Mouse (Mus musculus) neural tube, embryonic 15.5 days (tissue): ENCODE results near the gene Tmod1. TPM values are rescaled to one million over a fixed set of nuclear protein-coding genes. Genes with fewer than 3 reads are reported as not detected.

Source experiments
- ATAC-seq: fragments of 200-750 bp; cut with Nextera tagmentation; 2 replicates; pipeline ENCODE4 v1.8.0; 2017; ENCODE audit warnings: mild to moderate bottlenecking, moderate TSS enrichment, moderate library complexity; ENCODE audit not compliant: low FRiP score
- H3K27ac ChIP-seq: fragments of 300-500 bp; sonication (generic); replicated peaks from 2 replicates; pipeline ENCODE4 v1.5.1; 2015; ENCODE audit warnings: mild to moderate bottlenecking, inconsistent platforms
- H3K27me3 ChIP-seq: fragments of 300-500 bp; sonication (generic); replicated peaks from 2 replicates; pipeline ENCODE4 v1.6.1; 2015; ENCODE audit warnings: inconsistent platforms
- H3K36me3 ChIP-seq: fragments of 300-500 bp; sonication (generic); 2 replicates; pipeline ENCODE4 v1.6.1; 2015; ENCODE audit warnings: inconsistent platforms
- H3K4me1 ChIP-seq: fragments of 300-500 bp; sonication (generic); 2 replicates; pipeline ENCODE4 v1.6.1; 2015; ENCODE audit warnings: inconsistent platforms
- H3K4me2 ChIP-seq: fragments of 300-500 bp; sonication (generic); 2 replicates; pipeline ENCODE4 v1.6.1; 2015; ENCODE audit warnings: inconsistent platforms, mild to moderate bottlenecking, moderate library complexity
- H3K4me3 ChIP-seq: fragments of 300-500 bp; sonication (generic); replicated peaks from 2 replicates; pipeline ENCODE4 v1.5.1; 2015; ENCODE audit warnings: mild to moderate bottlenecking, inconsistent platforms
- H3K9ac ChIP-seq: fragments of 300-500 bp; sonication (generic); replicated peaks from 2 replicates; pipeline ENCODE4 v1.6.1; 2015; ENCODE audit warnings: mild to moderate bottlenecking, inconsistent platforms
- H3K9me3 ChIP-seq: fragments of 300-500 bp; sonication (generic); replicated peaks from 2 replicates; pipeline ENCODE4 v1.6.1; 2016; ENCODE audit warnings: inconsistent platforms
- WGBS: fragments of 180-500 bp; shearing (Covaris S2); methylation state at CpG from one replicate; pipeline ENCODE4 v1.1.7; 2015; ENCODE audit warnings: mixed read lengths; 5-methylcytosine and 5-hydroxymethylcytosine counted together
- polyA plus RNA-seq: library from polyadenylated mRNA; unstranded; fragments of >200 nt; fragmentation: Nextera tagmentation; extraction: Ambion mirVana; gene quantifications from 2 replicates; pipeline ENCODE4 v1.2.1, GENCODE M21; 2015

Gene Tmod1
- 3.5 and 3.6 TPM in 2 replicates for polyA plus RNA-seq

DNA sequence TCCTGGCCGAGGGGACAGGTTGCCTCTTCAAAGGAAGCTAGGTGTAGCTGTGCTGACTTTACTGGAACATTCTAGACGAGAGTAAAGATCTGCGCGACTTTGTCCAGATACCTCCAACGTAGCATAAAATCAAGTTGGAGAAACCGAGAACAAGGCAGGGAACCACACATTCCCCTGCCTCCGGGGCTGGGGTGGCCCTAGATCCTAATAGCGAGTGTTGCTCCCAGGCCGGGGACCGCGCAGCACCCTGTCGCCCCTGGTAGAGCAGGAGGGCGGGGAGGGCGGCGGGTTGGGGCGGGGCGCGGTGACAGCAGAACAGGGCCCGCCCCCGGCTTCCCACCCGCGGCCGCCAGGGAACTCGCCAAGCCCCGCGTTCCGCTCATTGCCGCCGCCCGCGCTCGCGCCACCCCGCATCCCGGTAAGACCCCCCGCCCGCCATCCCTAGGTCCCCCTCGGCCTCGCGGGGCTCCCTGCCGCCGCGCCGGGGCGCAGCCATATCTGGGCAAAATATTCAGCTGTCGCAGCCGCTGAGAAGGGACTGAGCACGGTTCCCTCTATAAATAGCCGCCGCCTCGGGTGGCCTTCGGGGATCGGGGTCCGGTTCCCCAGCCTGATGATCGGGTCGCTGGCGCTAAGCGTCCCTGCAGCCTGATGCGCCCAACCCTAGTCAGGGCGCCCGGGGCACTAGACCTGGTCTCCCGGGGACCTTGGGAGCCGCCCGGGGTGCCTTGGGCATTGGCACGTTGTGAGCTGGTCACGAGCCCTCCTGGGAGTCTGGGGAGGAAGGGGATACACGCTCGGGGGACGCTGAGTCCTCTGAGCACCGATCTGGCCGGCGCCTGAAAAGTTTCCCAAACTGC, at the start of gene Tmod1:
Gene Tmod1 (plus strand): TSS at position 44 of the 860 bp plus-strand sequence.
- peaks cover 16% of the 10 kb centered on the region for H3K4me1 ChIP-seq
- H3K27me3 ChIP-seq = peaks cover 45% of the 10 kb centered on the region
- no peaks in the 10 kb centered on the region for H3K36me3 ChIP-seq
- WGBS = under 1% methylated on average over 47 of the region's 72 CpGs
- no peaks in the 10 kb centered on the region for H3K9me3 ChIP-seq
- peak; percentile 79 for ATAC-seq
- H3K4me3 ChIP-seq = peak within 1 kb of the TSS; percentile 58
- peak within 1 kb of the TSS; percentile 60 for H3K9ac ChIP-seq
- no peak within 1 kb of the TSS for H3K27ac ChIP-seq
- H3K4me2 ChIP-seq = peak within 1 kb of the TSS; percentile 100

GRCm38 (mm10) chr4:45990427-45991135, 48.2 kb upstream of the Tmod1 start:
- 68% methylated on average over 6 of the region's 6 CpGs for WGBS
- Histone ChIP-seq H3K36me3 (peaks cover 20% of the 10 kb centered on the region), H3K4me1 (no peaks in the 10 kb centered on the region), H3K27ac (no peak overlapping the region), H3K27me3 (no peaks in the 10 kb centered on the region), H3K9ac (no peak overlapping the region), H3K4me2 (no peak overlapping the region), H3K4me3 (no peak overlapping the region), H3K9me3 (no peaks in the 10 kb centered on the region)
- no peak for ATAC-seq

- ATAC-seq = no peak
- Histone ChIP-seq H3K4me1 (no peaks in the 10 kb centered on the region), H3K36me3 (peaks cover 15% of the 10 kb centered on the region; the same call in 1 of the 2 replicates), H3K9me3 (no peaks in the 10 kb centered on the region), H3K27me3 (no peaks in the 10 kb centered on the region), H3K4me2 (no peak overlapping the region), H3K4me3 (no peak overlapping the region), H3K9ac (no peak overlapping the region), H3K27ac (no peak overlapping the region)
- WGBS = 87% methylated on average over 4 of the region's 4 CpGs
These were observed 40.2 kb upstream of the Tmod1 start for GRCm38 (mm10) chr4:45998536-45998935.

GRCm38 (mm10) chr4:46008142-46008793, 30.5 kb upstream of the Tmod1 start:
- whole genome bisulfite sequencing = 92% methylated on average over 5 of the region's 5 CpGs
- ATAC-seq = no peak
- Histone ChIP-seq H3K27me3 (no peaks in the 10 kb centered on the region), H3K4me2 (no peak overlapping the region), H3K4me3 (no peak overlapping the region), H3K36me3 (peaks cover 56% of the 10 kb centered on the region), H3K9ac (no peak overlapping the region), H3K27ac (no peak overlapping the region), H3K4me1 (no peaks in the 10 kb centered on the region), H3K9me3 (no peaks in the 10 kb centered on the region)

- Histone ChIP-seq H3K27ac (no peak overlapping the region), H3K4me2 (no peak overlapping the region), H3K4me3 (no peak overlapping the region), H3K27me3 (no peaks in the 10 kb centered on the region), H3K9ac (no peak overlapping the region), H3K4me1 (no peaks in the 10 kb centered on the region), H3K36me3 (peaks cover 50% of the 10 kb centered on the region), H3K9me3 (no peaks in the 10 kb centered on the region)
- no peak for ATAC-seq
- WGBS = 94% methylated on average over 2 of the region's 2 CpGs
These were observed 27.0 kb upstream of the Tmod1 start for GRCm38 (mm10) chr4:46011698-46012097.

DNA sequence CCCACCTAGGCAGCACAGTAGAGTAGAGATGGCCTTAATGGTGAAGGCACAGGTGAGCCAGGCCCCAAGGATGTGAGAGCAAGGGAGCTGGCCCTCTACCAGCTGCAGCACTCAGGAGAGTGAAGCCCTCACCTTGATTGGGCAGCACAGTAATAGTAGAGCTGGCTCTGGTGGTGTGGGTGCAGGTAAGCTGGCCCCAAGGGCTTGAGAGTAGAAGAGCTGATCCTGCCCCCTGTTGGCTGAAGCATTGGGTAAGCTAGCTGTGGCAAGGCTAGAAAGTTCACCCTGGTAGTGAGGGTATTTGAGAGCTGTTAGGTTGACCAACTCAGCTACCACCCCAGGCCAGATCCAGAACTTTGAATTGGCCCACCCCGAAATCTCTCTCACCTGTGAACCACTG, 23.1 kb upstream of the Tmod1 start:
- H3K4me3 ChIP-seq = no peak overlapping the region
- no peak overlapping the region for H3K27ac ChIP-seq
- H3K27me3 ChIP-seq = no peaks in the 10 kb centered on the region
- H3K9ac ChIP-seq = no peak overlapping the region
- 82% methylated on average over 1 of the region's 1 CpGs for WGBS
- H3K4me2 ChIP-seq = no peak overlapping the region
- H3K36me3 ChIP-seq = peaks cover 37% of the 10 kb centered on the region
- H3K4me1 ChIP-seq = no peaks in the 10 kb centered on the region
- no peak for ATAC-seq
- no peaks in the 10 kb centered on the region for H3K9me3 ChIP-seq

- 73% methylated on average over 3 of the region's 3 CpGs for WGBS
- no peaks in the 10 kb centered on the region for H3K4me1 ChIP-seq
- H3K4me2 ChIP-seq = no peak overlapping the region
- peaks cover 11% of the 10 kb centered on the region for H3K36me3 ChIP-seq
- no peak overlapping the region for H3K9ac ChIP-seq
- H3K27ac ChIP-seq = no peak overlapping the region
- H3K4me3 ChIP-seq = no peak overlapping the region
- H3K27me3 ChIP-seq = no peaks in the 10 kb centered on the region
- H3K9me3 ChIP-seq = no peaks in the 10 kb centered on the region
- no peak for ATAC-seq
These were observed 15.7 kb upstream of the Tmod1 start for GRCm38 (mm10) chr4:46023021-46023481.

DNA sequence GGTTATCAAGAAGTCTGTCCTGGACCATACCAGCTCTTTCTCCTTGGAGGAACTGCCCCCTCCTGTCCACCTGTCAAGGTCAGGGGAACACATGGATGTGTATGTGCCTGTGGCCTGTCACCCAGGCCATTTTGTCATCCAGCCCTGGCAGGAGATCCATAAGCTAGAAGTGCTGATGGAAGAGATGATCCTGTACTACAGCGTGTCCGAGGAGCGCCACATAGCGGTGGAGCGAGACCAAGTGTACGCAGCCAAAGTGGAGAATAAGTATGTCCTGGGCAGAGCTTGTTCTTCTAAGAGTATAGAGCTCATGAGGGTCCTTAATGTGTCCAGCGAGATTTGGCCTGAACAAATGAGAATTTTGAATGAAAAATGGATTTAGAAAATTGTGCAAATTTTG, 12.8 kb upstream of the Tmod1 start:
- H3K9me3 ChIP-seq = no peaks in the 10 kb centered on the region
- no peak overlapping the region for H3K9ac ChIP-seq
- no peak overlapping the region for H3K4me2 ChIP-seq
- H3K27me3 ChIP-seq = no peaks in the 10 kb centered on the region
- ATAC-seq = no peak
- H3K4me1 ChIP-seq = no peaks in the 10 kb centered on the region
- 50% methylated on average over 7 of the region's 7 CpGs for WGBS
- peaks cover 2% of the 10 kb centered on the region; the same call in 1 of the 2 replicates for H3K36me3 ChIP-seq
- H3K4me3 ChIP-seq = no peak overlapping the region
- no peak overlapping the region for H3K27ac ChIP-seq

GRCm38 (mm10) chr4:46028224-46028623, 10.5 kb upstream of the Tmod1 start:
- 0 out of 2 replicates have a peak overlapping the region, but pooled peaks have one; percentile 28 for H3K27ac ChIP-seq
- no peak overlapping the region for H3K9ac ChIP-seq
- no peak for ATAC-seq
- no peaks in the 10 kb centered on the region for H3K27me3 ChIP-seq
- H3K4me2 ChIP-seq = no peak overlapping the region
- no peak overlapping the region for H3K4me3 ChIP-seq
- no peaks in the 10 kb centered on the region for H3K9me3 ChIP-seq
- no peaks in the 10 kb centered on the region for H3K36me3 ChIP-seq
- 54% methylated on average over 6 of the region's 6 CpGs for WGBS
- H3K4me1 ChIP-seq = no peaks in the 10 kb centered on the region; the same call in 1 of the 2 replicates

DNA sequence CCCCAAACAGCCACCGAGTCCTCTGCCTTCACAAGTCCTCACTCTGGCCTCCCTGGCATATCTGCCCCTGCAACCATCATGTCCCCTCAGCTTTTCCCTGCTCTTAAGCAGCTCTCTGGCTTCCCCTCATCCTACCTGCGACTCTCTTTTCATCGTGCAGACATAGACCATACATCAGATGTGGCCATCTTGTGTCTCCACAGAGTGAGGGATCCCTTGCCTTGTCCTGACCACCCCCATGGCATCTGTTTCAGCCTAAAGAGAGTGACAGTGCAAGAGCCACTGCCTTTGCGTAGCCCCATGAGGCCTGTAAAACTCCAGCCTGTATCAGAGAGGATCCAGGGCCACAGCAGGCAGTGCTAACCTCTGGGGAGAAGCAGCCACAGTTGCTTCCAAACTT, 10.0 kb upstream of the Tmod1 start:
- no peaks in the 10 kb centered on the region for H3K36me3 ChIP-seq
- no peak for ATAC-seq
- H3K4me1 ChIP-seq = no peaks in the 10 kb centered on the region; the same call in 1 of the 2 replicates
- no peak overlapping the region for H3K9ac ChIP-seq
- no peak overlapping the region for H3K27ac ChIP-seq
- 85% methylated on average over 4 of the region's 4 CpGs for WGBS
- no peaks in the 10 kb centered on the region for H3K27me3 ChIP-seq
- no peak overlapping the region for H3K4me3 ChIP-seq
- H3K4me2 ChIP-seq = no peak overlapping the region
- no peaks in the 10 kb centered on the region for H3K9me3 ChIP-seq

GRCm38 (mm10) chr4:46029552-46029951, 9.2 kb upstream of the Tmod1 start:
- Histone ChIP-seq H3K4me1 (no peaks in the 10 kb centered on the region; the same call in 1 of the 2 replicates), H3K9me3 (no peaks in the 10 kb centered on the region), H3K27me3 (no peaks in the 10 kb centered on the region), H3K9ac (no peak overlapping the region), H3K4me2 (no peak overlapping the region), H3K27ac (no peak overlapping the region), H3K4me3 (no peak overlapping the region), H3K36me3 (no peaks in the 10 kb centered on the region)
- 43% methylated on average over 9 of the region's 9 CpGs for WGBS
- no peak for ATAC-seq
